Mouse (Mus musculus) lung, embryonic 14.5 days (tissue): ENCODE results near the gene Sipa1l1. TPM values are rescaled to one million over a fixed set of nuclear protein-coding genes. Genes with fewer than 3 reads are reported as not detected.

Experiments used
- ATAC-seq: fragments of 200-750 bp; cut with Nextera tagmentation; 2 replicates; pipeline ENCODE4 v1.8.0; 2017; ENCODE audit warnings: mild to moderate bottlenecking, moderate TSS enrichment, moderate library complexity; ENCODE audit not compliant: insufficient read depth
- DNase-seq: peaks from one replicate; pipeline ENCODE4 v3.0.0-alpha.2; 2015
- H3K27ac ChIP-seq: fragments of 300-500 bp; sonication (generic); 2 replicates; pipeline ENCODE4 v1.5.1; 2014; ENCODE audit warnings: low read depth, mild to moderate bottlenecking, moderate library complexity
- H3K27me3 ChIP-seq: fragments of 300-500 bp; sonication (generic); 2 replicates; pipeline ENCODE4 v1.6.1; 2014; ENCODE audit warnings: low read length, control low read depth; ENCODE audit not compliant: insufficient read depth
- H3K36me3 ChIP-seq: fragments of 300-500 bp; sonication (generic); 2 replicates; pipeline ENCODE4 v1.6.1; 2014; ENCODE audit warnings: control low read depth; ENCODE audit not compliant: insufficient read depth
- H3K4me1 ChIP-seq: fragments of 300-500 bp; sonication (generic); 2 replicates; pipeline ENCODE4 v1.6.1; 2014; ENCODE audit warnings: antibody characterized with exemption, control low read depth; ENCODE audit not compliant: insufficient read depth
- H3K4me2 ChIP-seq: fragments of 300-500 bp; sonication (generic); 2 replicates; pipeline ENCODE4 v1.6.1; 2014; ENCODE audit warnings: mild to moderate bottlenecking
- H3K4me3 ChIP-seq: fragments of 300-500 bp; sonication (generic); 2 replicates; pipeline ENCODE4 v1.5.1; 2014; ENCODE audit warnings: low read depth, low read length
- H3K9ac ChIP-seq: fragments of 300-500 bp; sonication (generic); 2 replicates; pipeline ENCODE4 v1.6.1; 2014
- H3K9me3 ChIP-seq: fragments of 300-500 bp; sonication (generic); 2 replicates; pipeline ENCODE4 v1.6.1; 2016; ENCODE audit warnings: low read depth, low read length, control low read depth
- CTCF ChIP-seq: IDR thresholded peaks from 2 replicates; pipeline ENCODE4 v1.5.1; 2016; ENCODE audit warnings: antibody characterized with exemption, low read depth
- WGBS: fragments of 180-500 bp; shearing (Covaris S2); extraction: QIAGEN DNeasy Blood & Tissue Kit; methylation state at CpG from one replicate; pipeline ENCODE4 v1.1.7; 2014; 5-methylcytosine and 5-hydroxymethylcytosine counted together
- polyA plus RNA-seq: library from polyadenylated mRNA; unstranded; fragments of >200 nt; fragmentation: Nextera tagmentation; extraction: Ambion mirVana; gene quantifications from 2 replicates; pipeline ENCODE4 v1.2.1, GENCODE M21; 2014

Gene Sipa1l1
- polyA plus RNA-seq, 1 experiment from 2014 or later, result 30.5 TPM

- ATAC-seq, result no peak
- Histone ChIP-seq H3K4me3 (no peak overlapping the region), H3K27me3 (no peaks in the 10 kb centered on the region), H3K4me1 (no peaks in the 10 kb centered on the region), H3K9me3 (no peaks in the 10 kb centered on the region), H3K36me3 (peaks cover 23% of the 10 kb centered on the region), H3K27ac (no peak overlapping the region), H3K4me2 (no peak overlapping the region), H3K9ac (no peak overlapping the region)
- 69% methylated on average over 9 of the region's 9 CpGs for WGBS
- no peak for DNase-seq
- no peak for TF ChIP-seq CTCF
Observed at GRCm38 (mm10) chr12:82448129-82448815, 279.2 kb downstream of the Sipa1l1 start.

GRCm38 (mm10) chr12:82452428-82452827 lies 283.3 kb downstream of the Sipa1l1 start:
- no peak for TF ChIP-seq CTCF
- Histone ChIP-seq H3K4me3 (no peak overlapping the region), H3K4me2 (no peak overlapping the region), H3K9ac (no peak overlapping the region), H3K27ac (no peak overlapping the region), H3K4me1 (no peaks in the 10 kb centered on the region), H3K9me3 (no peaks in the 10 kb centered on the region), H3K36me3 (peaks cover 5% of the 10 kb centered on the region), H3K27me3 (no peaks in the 10 kb centered on the region)
- no peak for DNase-seq
- ATAC-seq, result no peak
- 83% methylated on average over 2 of the region's 2 CpGs for WGBS

- DNase-seq (no peak), ATAC-seq (no peak)
- no peak overlapping the region for H3K9ac ChIP-seq
- H3K4me1 ChIP-seq, result no peaks in the 10 kb centered on the region
- no peak overlapping the region for H3K27ac ChIP-seq
- no peak overlapping the region for H3K4me3 ChIP-seq
- H3K27me3 ChIP-seq, result no peaks in the 10 kb centered on the region
- 72% methylated on average over 6 of the region's 6 CpGs for WGBS
- no peaks in the 10 kb centered on the region for H3K36me3 ChIP-seq
- H3K9me3 ChIP-seq, result no peaks in the 10 kb centered on the region
- H3K4me2 ChIP-seq, result no peak overlapping the region
- TF ChIP-seq CTCF, result no peak
Observed at GRCm38 (mm10) chr12:82454415-82454814, 285.3 kb downstream of the Sipa1l1 start.

GRCm38 (mm10) chr12:82455700-82456413 lies 286.7 kb downstream of the Sipa1l1 start:
- no peak overlapping the region for H3K4me2 ChIP-seq
- H3K27ac ChIP-seq, result no peak overlapping the region
- no peak for ATAC-seq
- WGBS, result 56% methylated on average over 10 of the region's 10 CpGs
- TF ChIP-seq CTCF, result no peak
- no peak overlapping the region for H3K9ac ChIP-seq
- H3K27me3 ChIP-seq, result no peaks in the 10 kb centered on the region
- H3K4me1 ChIP-seq, result no peaks in the 10 kb centered on the region
- DNase-seq, result no peak
- no peaks in the 10 kb centered on the region for H3K9me3 ChIP-seq
- H3K4me3 ChIP-seq, result no peak overlapping the region
- H3K36me3 ChIP-seq, result no peaks in the 10 kb centered on the region

- TF ChIP-seq CTCF, result no peak
- WGBS, result 49% methylated on average over 1 of the region's 1 CpGs
- H3K36me3 ChIP-seq, result no peaks in the 10 kb centered on the region
- no peaks in the 10 kb centered on the region for H3K27me3 ChIP-seq
- no peak for DNase-seq
- no peaks in the 10 kb centered on the region for H3K4me1 ChIP-seq
- H3K4me3 ChIP-seq, result no peak overlapping the region
- no peak overlapping the region for H3K9ac ChIP-seq
- ATAC-seq, result no peak
- H3K4me2 ChIP-seq, result no peak overlapping the region
- H3K9me3 ChIP-seq, result no peaks in the 10 kb centered on the region
- H3K27ac ChIP-seq, result no peak overlapping the region
Observed at GRCm38 (mm10) chr12:82456414-82456805, 287.3 kb downstream of the Sipa1l1 start.

GRCm38 (mm10) chr12:82457609-82458008 lies 288.5 kb downstream of the Sipa1l1 start:
- Histone ChIP-seq H3K27me3 (no peaks in the 10 kb centered on the region), H3K9me3 (no peaks in the 10 kb centered on the region), H3K4me2 (no peak overlapping the region), H3K4me1 (no peaks in the 10 kb centered on the region), H3K4me3 (no peak overlapping the region), H3K9ac (no peak overlapping the region), H3K36me3 (no peaks in the 10 kb centered on the region), H3K27ac (no peak overlapping the region)
- ATAC-seq (no peak), DNase-seq (no peak)
- TF ChIP-seq CTCF, result no peak
- 81% methylated on average over 6 of the region's 6 CpGs for WGBS

GRCm38 (mm10) chr12:82458017-82458416 lies 288.9 kb downstream of the Sipa1l1 start:
- 82% methylated on average over 8 of the region's 8 CpGs for WGBS
- no peak for ATAC-seq
- no peak for TF ChIP-seq CTCF

More at GRCm38 (mm10) chr12:82458017-82458416, 288.9 kb downstream of the Sipa1l1 start:
- Histone ChIP-seq H3K4me3 (no peak overlapping the region), H3K9ac (no peak overlapping the region), H3K9me3 (no peaks in the 10 kb centered on the region), H3K27ac (no peak overlapping the region), H3K4me1 (no peaks in the 10 kb centered on the region), H3K27me3 (no peaks in the 10 kb centered on the region), H3K36me3 (no peaks in the 10 kb centered on the region), H3K4me2 (no peak overlapping the region)
- DNase-seq, result no peak
